Mouse (Mus musculus) limb, embryonic 11.5 days (tissue): Measurements from ENCODE around the gene Gapvd1. TPM values are rescaled to one million over a fixed set of nuclear protein-coding genes. Genes with fewer than 3 reads are reported as not detected.

Experiments used
- ATAC-seq: fragments of 200-750 bp; cut with Nextera tagmentation; 2 replicates; pipeline ENCODE4 v1.8.0; 2017; ENCODE audit warnings: low read depth; ENCODE audit not compliant: insufficient number of reproducible peaks, low FRiP score, low TSS enrichment
- DNase-seq: peaks from one replicate; pipeline ENCODE4 v3.0.0-alpha.2; 2015; ENCODE audit warnings: low spot score
- H3K27ac ChIP-seq: fragments of 300-500 bp; sonication (generic); replicated peaks from 2 replicates; pipeline ENCODE4 v1.5.1; 2014; ENCODE audit warnings: low read depth, mild to moderate bottlenecking, low read length
- H3K27me3 ChIP-seq: fragments of 300-500 bp; sonication (generic); 2 replicates; pipeline ENCODE4 v1.6.1; 2014; ENCODE audit warnings: mild to moderate bottlenecking, low read length, mixed read lengths; ENCODE audit not compliant: control insufficient read depth, insufficient read depth
- H3K36me3 ChIP-seq: fragments of 300-500 bp; sonication (generic); 2 replicates; pipeline ENCODE4 v1.6.1; 2014; ENCODE audit warnings: mild to moderate bottlenecking, low read length, moderate library complexity, mixed read lengths; ENCODE audit not compliant: control insufficient read depth, insufficient read depth
- H3K4me1 ChIP-seq: fragments of 300-500 bp; sonication (generic); 2 replicates; pipeline ENCODE4 v1.6.1; 2014; ENCODE audit warnings: low read length, mixed read lengths; ENCODE audit not compliant: control insufficient read depth, insufficient read depth
- H3K4me2 ChIP-seq: fragments of 300-500 bp; sonication (generic); 2 replicates; pipeline ENCODE4 v1.6.1; 2014; ENCODE audit warnings: low read depth, mild to moderate bottlenecking, moderate library complexity; ENCODE audit not compliant: severe bottlenecking
- H3K4me3 ChIP-seq: fragments of 300-500 bp; sonication (generic); 2 replicates; pipeline ENCODE4 v1.5.1; 2014; ENCODE audit warnings: low read depth, low read length
- H3K9ac ChIP-seq: fragments of 300-500 bp; sonication (generic); 2 replicates; pipeline ENCODE4 v1.6.1; 2014; ENCODE audit warnings: mild to moderate bottlenecking, low read length
- H3K9me3 ChIP-seq: fragments of 300-500 bp; sonication (generic); 2 replicates; pipeline ENCODE4 v1.6.1; 2016; ENCODE audit warnings: low read length; ENCODE audit not compliant: control insufficient read depth
- WGBS: fragments of 180-500 bp; shearing (Covaris S2); extraction: QIAGEN DNeasy Blood & Tissue Kit; methylation state at CpG from one replicate; pipeline ENCODE4 v1.1.7; 2014; 5-methylcytosine and 5-hydroxymethylcytosine counted together
- polyA plus RNA-seq: library from polyadenylated mRNA; unstranded; fragments of >200 nt; fragmentation: Nextera tagmentation; extraction: Ambion mirVana; gene quantifications from 2 replicates; pipeline ENCODE4 v1.2.1, GENCODE M21; 2014

The Gapvd1 gene
- polyA plus RNA-seq, 1 experiment from 2014 or later, result 93.2 TPM

GRCm38 (mm10) chr2:34718196-34718595 lies 36.8 kb downstream of the Gapvd1 start:
- 94% methylated on average over 2 of the region's 2 CpGs for WGBS
- H3K4me1 ChIP-seq, result no peaks in the 10 kb centered on the region
- no peak overlapping the region for H3K27ac ChIP-seq
- H3K36me3 ChIP-seq, result peaks cover 7% of the 10 kb centered on the region
- DNase-seq (no peak), ATAC-seq (no peak)
- no peaks in the 10 kb centered on the region for H3K27me3 ChIP-seq
- no peak overlapping the region for H3K9ac ChIP-seq
- H3K4me2 ChIP-seq, result no peak overlapping the region
- H3K4me3 ChIP-seq, result no peak overlapping the region
- no peaks in the 10 kb centered on the region for H3K9me3 ChIP-seq

DNA sequence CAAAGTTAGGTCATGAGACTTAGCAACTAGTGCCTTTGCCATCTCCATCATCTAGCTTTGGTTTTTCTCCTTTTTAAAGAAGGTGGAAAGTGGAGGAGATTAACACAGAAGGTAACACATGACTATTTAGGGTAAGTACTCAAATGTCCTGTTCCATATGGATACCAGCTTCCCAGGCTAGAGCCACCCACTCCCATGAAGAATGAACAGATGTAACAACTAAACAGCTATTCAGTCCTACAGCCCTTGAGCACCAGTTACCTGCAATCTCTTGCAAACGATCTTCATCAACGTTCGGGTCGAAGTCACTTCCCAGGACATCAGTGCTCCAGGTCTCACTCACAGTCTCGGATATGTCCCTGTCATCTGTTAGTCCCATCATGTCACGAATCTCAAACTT lies 43.1 kb downstream of the Gapvd1 start:
- Histone ChIP-seq H3K27me3 (no peaks in the 10 kb centered on the region), H3K36me3 (peaks cover 4% of the 10 kb centered on the region), H3K27ac (no peak overlapping the region), H3K4me1 (no peaks in the 10 kb centered on the region), H3K4me3 (no peak overlapping the region), H3K4me2 (no peak overlapping the region), H3K9ac (no peak overlapping the region), H3K9me3 (no peaks in the 10 kb centered on the region)
- ATAC-seq, result no peak
- DNase-seq, result no peak
- WGBS, result 92% methylated on average over 6 of the region's 6 CpGs

DNA sequence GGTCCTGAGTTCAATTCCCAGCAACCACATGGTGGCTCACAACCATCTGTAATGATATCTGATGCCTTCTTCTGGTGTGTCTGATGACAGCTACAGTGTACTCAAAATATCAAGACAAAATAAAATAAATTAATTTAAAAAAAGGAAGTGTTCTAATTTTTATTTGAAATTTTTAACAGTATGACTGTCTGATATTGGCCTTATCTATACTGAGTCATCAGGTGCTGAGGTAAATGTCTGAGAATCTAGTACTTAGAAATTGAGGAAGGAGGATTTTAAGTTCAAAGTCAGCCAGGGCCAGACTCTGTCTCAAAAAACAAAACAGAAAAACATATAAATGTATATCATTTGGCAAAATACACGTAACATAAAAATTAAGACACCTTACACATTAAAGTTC lies 46.4 kb downstream of the Gapvd1 start:
- Histone ChIP-seq H3K36me3 (peaks cover 18% of the 10 kb centered on the region), H3K4me1 (no peaks in the 10 kb centered on the region), H3K4me3 (no peak overlapping the region), H3K9me3 (no peaks in the 10 kb centered on the region), H3K27me3 (no peaks in the 10 kb centered on the region), H3K27ac (no peak overlapping the region), H3K4me2 (no peak overlapping the region), H3K9ac (no peak overlapping the region)
- DNase-seq, result no peak
- WGBS, result 97% methylated on average over 1 of the region's 1 CpGs
- no peak for ATAC-seq

GRCm38 (mm10) chr2:34696592-34696991 lies 58.4 kb downstream of the Gapvd1 start:
- H3K27me3 ChIP-seq, result no peaks in the 10 kb centered on the region
- H3K4me2 ChIP-seq, result no peak overlapping the region
- H3K9me3 ChIP-seq, result no peaks in the 10 kb centered on the region
- H3K27ac ChIP-seq, result no peak overlapping the region
- peaks cover 14% of the 10 kb centered on the region for H3K36me3 ChIP-seq
- H3K4me1 ChIP-seq, result no peaks in the 10 kb centered on the region
- H3K4me3 ChIP-seq, result no peak overlapping the region
- DNase-seq (no peak), ATAC-seq (no peak)
- H3K9ac ChIP-seq, result no peak overlapping the region

GRCm38 (mm10) chr2:34692861-34693260 lies 62.2 kb downstream of the Gapvd1 start:
- Histone ChIP-seq H3K27ac (no peak overlapping the region), H3K36me3 (peaks cover 18% of the 10 kb centered on the region), H3K4me1 (no peaks in the 10 kb centered on the region), H3K9ac (no peak overlapping the region), H3K27me3 (no peaks in the 10 kb centered on the region), H3K4me3 (no peak overlapping the region), H3K9me3 (no peaks in the 10 kb centered on the region), H3K4me2 (no peak overlapping the region)
- ATAC-seq (no peak), DNase-seq (no peak)
- 98% methylated on average over 10 of the region's 10 CpGs for WGBS

DNA sequence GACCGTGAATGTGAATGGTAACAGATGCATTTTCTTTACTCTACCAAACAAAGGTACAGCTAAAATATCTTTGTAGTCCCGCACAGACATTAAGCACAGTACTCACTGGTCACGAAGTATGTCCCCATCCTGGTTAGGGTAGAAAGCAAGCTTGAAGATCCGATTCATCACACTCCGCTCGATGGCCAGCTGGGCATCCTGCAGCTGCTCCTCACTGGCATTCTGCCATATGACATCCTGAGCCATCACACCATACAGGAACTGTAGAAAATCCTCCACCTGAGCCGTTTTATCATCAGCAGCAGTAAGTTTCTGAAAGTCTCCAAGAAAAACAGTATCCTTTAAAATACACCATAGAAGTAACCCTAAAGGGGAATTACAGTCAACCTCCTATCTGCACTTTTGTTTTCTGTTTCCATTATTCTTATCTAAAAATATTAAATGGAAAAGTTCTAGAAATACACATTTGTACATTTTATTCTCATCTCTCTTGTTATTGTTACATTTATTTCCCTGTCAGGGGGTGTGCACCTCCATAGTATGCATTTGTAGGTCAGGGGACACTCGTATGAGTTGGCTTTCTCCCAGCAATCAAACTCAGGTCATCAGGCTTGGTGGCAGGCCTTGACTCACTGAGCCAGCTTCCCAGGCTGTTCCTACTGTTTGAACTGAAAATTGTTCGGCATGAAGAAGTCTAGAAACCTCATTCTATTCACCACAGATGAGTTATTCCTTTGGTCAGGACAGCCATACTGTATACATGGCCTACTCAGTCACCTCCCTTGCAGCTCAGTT lies 70.8 kb downstream of the Gapvd1 start:
- no peak overlapping the region for H3K27ac ChIP-seq
- no peak overlapping the region for H3K4me2 ChIP-seq
- H3K36me3 ChIP-seq, result peaks cover 21% of the 10 kb centered on the region
- WGBS, result 96% methylated on average over 9 of the region's 9 CpGs
- H3K4me1 ChIP-seq, result no peaks in the 10 kb centered on the region
- ATAC-seq (no peak), DNase-seq (no peak)
- no peak overlapping the region for H3K9ac ChIP-seq
- H3K27me3 ChIP-seq, result no peaks in the 10 kb centered on the region
- H3K9me3 ChIP-seq, result no peaks in the 10 kb centered on the region
- H3K4me3 ChIP-seq, result no peak overlapping the region

DNA sequence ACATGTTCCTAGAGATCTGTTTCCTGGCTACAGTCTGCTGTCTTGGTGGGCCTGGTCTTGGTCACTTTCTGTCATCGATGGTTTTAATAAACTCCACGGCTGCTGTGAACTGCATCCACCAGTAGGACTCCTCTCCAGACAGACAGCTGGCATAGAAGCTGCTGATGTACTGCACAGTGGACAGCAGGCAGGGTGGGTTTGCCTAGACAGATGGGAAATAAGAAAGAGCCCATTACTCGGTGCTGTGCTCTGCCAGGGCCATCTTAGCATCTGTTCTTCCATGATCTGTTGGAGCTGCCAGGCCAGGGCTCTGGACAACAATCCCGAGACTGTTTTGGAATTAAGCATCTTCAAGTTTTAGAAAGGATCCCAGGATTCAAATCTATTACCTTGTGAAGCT lies 77.1 kb downstream of the Gapvd1 start:
- Histone ChIP-seq H3K9ac (no peak overlapping the region), H3K36me3 (peaks cover 13% of the 10 kb centered on the region; the same call in 1 of the 2 replicates), H3K4me3 (no peak overlapping the region), H3K9me3 (no peaks in the 10 kb centered on the region), H3K27me3 (no peaks in the 10 kb centered on the region), H3K4me2 (no peak overlapping the region), H3K4me1 (no peaks in the 10 kb centered on the region), H3K27ac (no peak overlapping the region)
- DNase-seq (no peak), ATAC-seq (no peak)
- 92% methylated on average over 4 of the region's 4 CpGs for WGBS

GRCm38 (mm10) chr2:34677061-34677460 lies 78.0 kb downstream of the Gapvd1 start:
- H3K27ac ChIP-seq, result no peak overlapping the region
- ATAC-seq (no peak), DNase-seq (no peak)
- no peak overlapping the region for H3K4me2 ChIP-seq
- no peak overlapping the region for H3K4me3 ChIP-seq
- no peak overlapping the region for H3K9ac ChIP-seq
- peaks cover 10% of the 10 kb centered on the region; the same call in 1 of the 2 replicates for H3K36me3 ChIP-seq
- no peaks in the 10 kb centered on the region for H3K9me3 ChIP-seq
- H3K4me1 ChIP-seq, result no peaks in the 10 kb centered on the region; the same call in 1 of the 2 replicates
- no peaks in the 10 kb centered on the region for H3K27me3 ChIP-seq
- 94% methylated on average over 8 of the region's 8 CpGs for WGBS

DNA sequence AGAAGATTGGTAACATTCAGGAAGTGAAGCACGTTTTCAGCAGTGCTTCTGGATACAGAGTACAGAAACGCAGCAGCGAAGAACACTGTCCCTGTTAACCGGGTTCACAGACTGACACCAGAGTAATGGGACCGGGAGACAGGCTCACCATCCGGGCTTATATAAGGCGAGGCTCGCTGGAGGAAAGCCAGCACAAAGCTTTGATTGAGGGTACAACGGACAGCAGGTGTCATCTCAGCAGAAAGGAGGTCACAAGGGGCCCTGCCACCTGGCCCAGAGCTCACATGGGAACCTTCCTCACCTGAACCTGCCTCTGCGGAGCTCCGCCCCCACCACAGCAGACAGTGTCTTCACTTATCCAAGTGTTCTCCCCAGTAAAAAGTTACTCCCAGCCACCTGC lies 81.2 kb downstream of the Gapvd1 start:
- Histone ChIP-seq H3K9ac (no peak overlapping the region), H3K9me3 (no peaks in the 10 kb centered on the region), H3K27ac (no peak overlapping the region), H3K36me3 (peaks cover 6% of the 10 kb centered on the region; the same call in 1 of the 2 replicates), H3K27me3 (no peaks in the 10 kb centered on the region), H3K4me3 (no peak overlapping the region), H3K4me2 (no peak overlapping the region), H3K4me1 (peaks cover 5% of the 10 kb centered on the region; the same call in 1 of the 2 replicates)
- DNase-seq (no peak), ATAC-seq (no peak)
- WGBS, result 90% methylated on average over 11 of the region's 11 CpGs
